Mouse (Mus musculus) myocyte (in vitro differentiated cells): ENCODE results near the gene Mrc2. TPM values are rescaled to one million over a fixed set of nuclear protein-coding genes. Genes with fewer than 3 reads are reported as not detected.
A peak's percentile ranks its signal among the peaks of the same experiment; 100 is the strongest.

Experiments
- H3K27me3 ChIP-seq: one replicate; pipeline ENCODE4 v1.6.1; 2011; ENCODE audit not compliant: control insufficient read depth, insufficient read depth, insufficient read length
- H3K36me3 ChIP-seq: one replicate; pipeline ENCODE4 v1.6.1; 2011; ENCODE audit not compliant: control insufficient read depth, insufficient read depth
- H3K4me2 ChIP-seq: one replicate; pipeline ENCODE4 v1.6.1; 2011; ENCODE audit warnings: low read depth, control low read depth
- H3K4me3 ChIP-seq: one replicate; pipeline ENCODE4 v1.5.1; 2011; ENCODE audit warnings: mild to moderate bottlenecking, control low read depth, moderate library complexity
- H3K79me2 ChIP-seq: one replicate; pipeline ENCODE4 v1.6.1; 2011; ENCODE audit not compliant: control insufficient read depth, insufficient read depth
- H3ac ChIP-seq: one replicate; pipeline ENCODE4 v1.6.1; 2011; ENCODE audit not compliant: control insufficient read depth, insufficient read length
- CEBPB ChIP-seq: IDR thresholded peaks from 2 replicates; pipeline ENCODE4 v1.6.1; 2011; ENCODE audit warnings: mild to moderate bottlenecking, moderate library complexity; ENCODE audit not compliant: poor library complexity, insufficient read depth, severe bottlenecking
- E2F4 ChIP-seq: IDR thresholded peaks from one replicate; pipeline ENCODE4 v1.6.1; 2011; ENCODE audit warnings: mild to moderate bottlenecking, control low read depth, moderate library complexity; ENCODE audit not compliant: insufficient read depth
- MAX ChIP-seq: IDR thresholded peaks from one replicate; pipeline ENCODE4 v1.6.1; 2011; ENCODE audit warnings: low read depth, mild to moderate bottlenecking, control low read depth
- MYOD1 ChIP-seq, 3 experiments: IDR thresholded peaks; one replicate each; pipeline ENCODE4 v1.6.1; 2011; ENCODE audit warnings: control low read depth in 2 of 3, low read depth in 2 of 3, mild to moderate bottlenecking in 2 of 3, moderate library complexity in 1 of 3; ENCODE audit not compliant: insufficient read length in 2 of 3, control insufficient read depth in 1 of 3
- MYOG ChIP-seq, 3 experiments: IDR thresholded peaks; one replicate each; pipeline ENCODE4 v1.6.1; 2011; ENCODE audit warnings: control low read depth in 2 of 3, low read depth in 2 of 3, mild to moderate bottlenecking in 2 of 3; ENCODE audit not compliant: insufficient read length in 2 of 3, control insufficient read depth in 1 of 3, insufficient read depth in 1 of 3
- POLR2A ChIP-seq: IDR thresholded peaks from one replicate; pipeline ENCODE4 v1.6.1; 2011; ENCODE audit warnings: low read depth, mild to moderate bottlenecking, control low read depth, moderate library complexity; ENCODE audit not compliant: insufficient read length
- POLR2AphosphoS2 ChIP-seq: IDR thresholded peaks from one replicate; pipeline ENCODE4 v1.6.1; 2011; ENCODE audit warnings: low read depth, control low read depth; ENCODE audit not compliant: insufficient read length
- REST ChIP-seq: IDR thresholded peaks from one replicate; pipeline ENCODE4 v1.6.1; 2011; ENCODE audit warnings: mild to moderate bottlenecking, control low read depth, moderate library complexity; ENCODE audit not compliant: insufficient read depth, insufficient read length
- SRF ChIP-seq: IDR thresholded peaks from one replicate; pipeline ENCODE4 v1.6.1; 2011; ENCODE audit warnings: low read depth; ENCODE audit not compliant: control insufficient read depth, insufficient read length
- TCF12 ChIP-seq: IDR thresholded peaks from one replicate; pipeline ENCODE4 v1.6.1; 2011; ENCODE audit warnings: mild to moderate bottlenecking, control low read depth; ENCODE audit not compliant: poor library complexity, insufficient read depth, severe bottlenecking
- TCF3 ChIP-seq: IDR thresholded peaks from one replicate; pipeline ENCODE4 v1.6.1; 2011; ENCODE audit warnings: low read depth, control low read depth; ENCODE audit not compliant: insufficient read length
- USF1 ChIP-seq: IDR thresholded peaks from one replicate; pipeline ENCODE4 v1.6.1; 2011; ENCODE audit warnings: low read depth, mild to moderate bottlenecking, control low read depth, moderate library complexity
- polyA plus RNA-seq: library from polyadenylated mRNA; unstranded; fragments of >200 nt; fragmentation: generic; extraction: Trizol; gene quantifications from one replicate; pipeline ENCODE4 v1.2.1, GENCODE M21; 2012; ENCODE audit warnings: missing spikeins

Mrc2 gene
- polyA plus RNA-seq, 1 experiment, result 47.7 TPM

- Histone ChIP-seq H3K4me2 (peak overlapping the region; percentile 74), H3K79me2 (peaks cover 57% of the 10 kb centered on the region), H3ac (no peak overlapping the region), H3K4me3 (peak overlapping the region; percentile 57), H3K27me3 (no peaks in the 10 kb centered on the region), H3K36me3 (peaks cover 11% of the 10 kb centered on the region)
- TF ChIP-seq REST, result no peak
- TF ChIP-seq TCF3, result no peak
- no peak for TF ChIP-seq MAX
- TF ChIP-seq POLR2AphosphoS2, result no peak
- no peak for TF ChIP-seq E2F4
- no peak for TF ChIP-seq CEBPB
- no peak for TF ChIP-seq TCF12
- TF ChIP-seq SRF, result no peak
- TF ChIP-seq MYOG (IDR thresholded peaks at IDR 0.05; ENCODE audit: control insufficient read depth in 1 of 3, insufficient read depth in 1 of 3, insufficient read length in 2 of 3, low read depth in 2 of 3), result no peak
- no peak for TF ChIP-seq MYOD1 (IDR thresholded peaks at IDR 0.05; ENCODE audit: control insufficient read depth in 1 of 3, insufficient read length in 2 of 3, low read depth in 2 of 3)
- no peak for TF ChIP-seq POLR2A
- no peak for TF ChIP-seq USF1
Observed at GRCm38 (mm10) chr11:105293901-105294494, 1.6 kb downstream of the Mrc2 start.

DNA sequence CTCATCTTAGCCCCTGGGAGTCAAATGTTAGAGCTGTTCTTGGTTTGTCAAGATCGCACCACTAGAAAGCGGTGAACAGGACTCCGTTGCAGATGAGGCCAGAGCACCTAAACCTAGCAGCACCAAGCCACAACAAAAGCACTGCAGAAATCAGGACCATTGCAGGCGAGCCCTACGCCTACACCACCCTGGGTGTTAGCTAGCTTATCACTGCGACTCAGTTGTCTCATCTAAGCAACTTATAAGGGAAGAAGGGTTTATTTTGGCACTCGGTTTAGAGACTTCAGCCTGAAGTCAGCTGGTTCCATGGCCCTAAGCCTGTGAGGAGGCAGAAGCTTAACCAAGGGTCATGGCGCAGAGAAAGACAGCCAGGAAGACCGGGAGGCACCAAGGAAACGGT lies 3.6 kb downstream of the Mrc2 start:
- no peak for TF ChIP-seq USF1
- Histone ChIP-seq H3K79me2 (peaks cover 73% of the 10 kb centered on the region), H3K4me3 (no peak overlapping the region), H3ac (no peak overlapping the region), H3K36me3 (peaks cover 11% of the 10 kb centered on the region), H3K27me3 (no peaks in the 10 kb centered on the region), H3K4me2 (no peak overlapping the region)

- Histone ChIP-seq H3ac (no peak overlapping the region), H3K4me3 (no peak overlapping the region), H3K36me3 (no peaks in the 10 kb centered on the region), H3K79me2 (peaks cover 48% of the 10 kb centered on the region), H3K27me3 (no peaks in the 10 kb centered on the region), H3K4me2 (peak overlapping the region; percentile 95)
- TF ChIP-seq MYOG (IDR thresholded peaks at IDR 0.05; ENCODE audit: control insufficient read depth in 1 of 3, insufficient read depth in 1 of 3, insufficient read length in 2 of 3, low read depth in 2 of 3) (no peak), TCF3 (no peak), CEBPB (no peak), POLR2AphosphoS2 (no peak), E2F4 (no peak), POLR2A (no peak), TCF12 (no peak), SRF (no peak), REST (no peak), MYOD1 (IDR thresholded peaks at IDR 0.05; ENCODE audit: control insufficient read depth in 1 of 3, insufficient read length in 2 of 3, low read depth in 2 of 3) (no peak)
Observed at GRCm38 (mm10) chr11:105310197-105310596, 17.8 kb downstream of the Mrc2 start.

GRCm38 (mm10) chr11:105311291-105311975 lies 19.0 kb downstream of the Mrc2 start:
- Histone ChIP-seq H3K79me2 (peaks cover 49% of the 10 kb centered on the region), H3ac (no peak overlapping the region), H3K36me3 (no peaks in the 10 kb centered on the region), H3K4me3 (peak overlapping the region; percentile 14), H3K27me3 (no peaks in the 10 kb centered on the region), H3K4me2 (peak overlapping the region; percentile 95)
- no peak for TF ChIP-seq REST
- TF ChIP-seq CEBPB, result peak; percentile 94

DNA sequence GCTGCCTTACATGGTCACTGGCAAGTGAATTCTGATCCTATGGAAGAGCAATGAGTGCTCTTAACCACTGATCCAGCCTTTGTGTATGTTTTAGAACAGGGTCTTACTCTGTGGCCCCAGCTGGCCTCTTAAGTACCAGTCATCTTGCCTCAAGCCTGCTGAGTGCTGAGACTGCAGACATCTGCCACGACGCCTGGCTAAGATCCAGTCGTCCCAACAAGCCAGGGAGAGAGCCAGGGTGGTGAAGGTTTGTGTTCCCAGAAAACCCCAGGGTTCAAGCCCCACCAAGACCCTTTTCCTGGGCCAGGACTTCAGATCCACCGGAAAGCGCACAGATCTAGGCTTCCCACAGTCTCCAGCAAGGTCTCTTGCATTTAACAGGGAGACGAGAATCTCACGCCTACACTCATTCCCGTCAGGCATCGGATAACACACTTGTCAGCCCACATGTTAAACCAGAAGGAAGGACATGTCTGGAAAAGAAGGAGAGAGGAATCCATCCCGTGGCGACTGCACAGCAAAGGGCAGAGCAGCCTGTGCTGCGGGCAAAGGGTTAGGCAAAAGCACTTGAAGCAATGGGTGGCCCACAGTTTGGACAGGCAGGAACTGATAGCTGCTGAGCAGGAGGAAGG lies 20.0 kb downstream of the Mrc2 start:
- peak overlapping the region; percentile 14 for H3K4me3 ChIP-seq
- TF ChIP-seq MAX (no peak), POLR2A (peak; percentile 14), MYOG (IDR thresholded peaks at IDR 0.05; ENCODE audit: control insufficient read depth in 1 of 3, insufficient read depth in 1 of 3, insufficient read length in 2 of 3, low read depth in 2 of 3) (peak in 1 of 3 experiments; percentile 56), CEBPB (no peak), POLR2AphosphoS2 (no peak), SRF (no peak), MYOD1 (IDR thresholded peaks at IDR 0.05; ENCODE audit: control insufficient read depth in 1 of 3, insufficient read length in 2 of 3, low read depth in 2 of 3) (peak in 2 of 3 experiments; percentile 20 to 38)
- no peak overlapping the region for H3ac ChIP-seq
- no peaks in the 10 kb centered on the region for H3K36me3 ChIP-seq
- peak overlapping the region; percentile 95 for H3K4me2 ChIP-seq
- peaks cover 49% of the 10 kb centered on the region for H3K79me2 ChIP-seq
- no peaks in the 10 kb centered on the region for H3K27me3 ChIP-seq
